Mouse (Mus musculus): ENCODE measurements around the gene Mapk14.
"Not testable (repeated sequence)": the region's sequence is repeated elsewhere in the genome, so short reads cannot be mapped to it uniquely, and the experiment has no call there.

The Mapk14 gene

GRCm38 (mm10) chr17:28698672-28699071, 7.5 kb downstream of the Mapk14 start:
- no peak for DNase-seq

GRCm38 (mm10) chr17:28699789-28700188, 8.7 kb downstream of the Mapk14 start:
- no peak for DNase-seq

DNA sequence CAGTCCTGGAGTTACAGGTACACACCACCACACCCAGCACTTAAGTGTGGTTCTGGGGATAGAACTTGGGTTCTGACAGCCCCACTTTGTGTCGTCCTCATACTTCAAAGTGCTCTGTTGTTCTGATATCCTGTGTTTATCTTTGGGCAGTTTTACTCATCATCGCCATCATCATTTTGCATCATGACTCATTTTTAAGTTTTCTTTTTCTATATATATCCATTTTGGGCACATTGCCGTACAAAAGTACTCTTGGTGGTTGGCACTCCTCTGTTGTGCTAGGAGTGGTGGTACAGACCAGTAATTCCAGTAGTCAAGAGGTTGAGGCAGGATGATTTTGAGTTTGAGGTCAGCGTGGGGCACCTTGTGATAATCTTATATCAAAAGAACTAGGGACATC, 10.0 kb downstream of the Mapk14 start:
- no peak for DNase-seq

- DNase-seq: no peak
Observed at GRCm38 (mm10) chr17:28701737-28702136, 10.6 kb downstream of the Mapk14 start.

DNA sequence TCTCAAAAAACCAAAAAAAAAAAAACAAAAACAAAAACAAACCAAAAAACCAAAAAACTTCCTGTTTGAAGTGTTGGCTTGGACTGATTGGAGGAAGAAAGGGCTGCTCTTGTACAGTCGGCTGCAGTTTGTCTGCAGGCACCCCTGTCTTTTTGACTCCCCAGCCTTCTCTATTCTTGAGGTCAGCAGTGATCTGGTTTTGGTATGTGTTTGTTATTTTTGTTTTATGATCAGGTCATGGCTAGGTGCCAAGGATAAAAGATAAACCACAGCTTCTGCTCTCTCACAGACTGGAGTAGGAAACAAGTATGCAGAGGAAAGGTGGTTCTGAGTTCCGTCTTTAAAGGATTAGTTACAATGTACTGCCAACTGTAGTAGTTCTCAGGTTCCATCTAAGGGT, 11.5 kb downstream of the Mapk14 start:
- DNase-seq: no peak

- no peak for DNase-seq
Observed at GRCm38 (mm10) chr17:28706697-28707096, 15.6 kb downstream of the Mapk14 start.

DNA sequence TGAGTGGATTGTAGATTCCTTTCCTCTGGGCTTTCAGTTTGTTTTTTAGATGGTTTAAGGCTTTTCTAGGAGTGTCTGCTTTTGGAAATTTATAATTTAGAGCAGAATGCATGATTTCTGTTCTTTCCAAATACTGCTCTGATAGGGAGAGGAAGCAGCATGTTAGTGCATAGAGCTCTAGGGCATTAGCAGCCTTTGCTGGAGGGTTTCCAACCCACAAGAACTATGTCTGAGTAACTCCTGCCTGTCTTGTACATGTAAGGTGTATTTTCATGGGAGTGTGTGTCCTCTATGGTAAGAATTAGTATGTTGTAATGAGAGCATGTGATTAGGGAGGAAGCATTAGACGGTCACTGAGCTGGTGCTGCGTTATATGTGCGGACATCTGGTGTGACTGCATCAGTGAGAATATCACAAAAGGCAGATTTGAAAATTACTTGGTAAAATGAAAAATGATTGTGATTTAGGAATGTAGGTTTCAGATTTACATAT, 16.1 kb downstream of the Mapk14 start:
- no peak for DNase-seq

DNA sequence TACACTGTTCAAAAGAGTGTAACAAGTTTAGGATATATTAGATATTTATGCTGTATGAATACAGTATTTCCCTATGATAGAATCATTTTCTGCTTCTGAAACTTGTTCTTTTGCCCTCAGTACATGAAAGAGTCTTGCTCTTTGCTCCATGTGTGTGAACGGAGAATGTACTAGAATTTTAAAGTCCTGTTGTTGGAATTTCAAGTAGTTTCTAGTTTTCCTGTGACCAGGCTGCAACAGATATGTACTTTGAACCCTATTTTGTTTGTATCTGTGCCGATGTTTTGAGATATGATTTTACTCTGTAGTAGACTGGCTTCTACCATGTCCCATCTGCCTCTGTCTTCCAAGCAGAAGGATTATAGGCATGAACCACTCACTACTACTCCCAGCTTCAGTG, 16.7 kb downstream of the Mapk14 start:
- no peak for DNase-seq

- DNase-seq: no peak
Observed at GRCm38 (mm10) chr17:28708989-28709388, 17.9 kb downstream of the Mapk14 start.

DNA sequence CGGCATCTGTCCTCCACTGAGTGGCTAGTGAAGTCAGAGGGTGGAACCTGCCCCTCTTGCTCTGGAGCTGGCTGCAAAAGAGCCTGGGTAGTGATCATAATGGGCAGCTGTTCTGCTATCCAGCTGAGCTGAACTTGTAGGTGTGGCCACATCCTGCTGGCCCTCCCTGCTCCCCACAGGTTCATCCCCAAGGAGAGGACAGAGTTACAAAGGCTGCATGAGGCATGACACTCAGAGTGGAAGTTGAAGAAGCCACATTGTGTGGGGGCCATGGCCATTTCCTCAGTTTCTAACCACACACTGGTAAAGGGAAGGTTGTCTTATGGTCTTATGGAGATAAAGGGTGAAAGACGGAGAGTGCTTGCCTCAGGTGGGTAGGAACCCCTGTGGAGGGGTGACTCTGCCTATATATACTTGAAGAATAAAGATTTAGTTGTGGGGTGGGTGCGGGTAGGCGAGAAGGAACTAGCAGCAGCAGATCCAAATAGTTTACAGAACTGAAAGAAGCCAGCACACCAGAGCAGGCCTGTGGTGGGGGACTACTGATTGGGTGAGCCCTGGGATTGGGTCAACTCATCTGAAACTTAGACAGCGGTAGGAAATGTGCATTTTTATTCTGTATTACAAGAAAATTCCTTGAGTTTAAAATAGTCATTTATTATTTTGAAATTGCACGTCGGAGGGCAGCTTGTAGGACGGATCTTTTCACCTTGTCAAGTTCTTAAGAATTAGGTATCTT, 18.6 kb downstream of the Mapk14 start:
- no peak for DNase-seq

GRCm38 (mm10) chr17:28710291-28710688, 19.2 kb downstream of the Mapk14 start:
- no peak for DNase-seq

- no peak for DNase-seq
Observed at GRCm38 (mm10) chr17:28711237-28711636, 20.1 kb downstream of the Mapk14 start.

- no peak for DNase-seq
Observed at GRCm38 (mm10) chr17:28712305-28712704, 21.2 kb downstream of the Mapk14 start.

- no peak for DNase-seq
Observed at GRCm38 (mm10) chr17:28714006-28714405, 22.9 kb downstream of the Mapk14 start.

- no peak for DNase-seq
Observed at GRCm38 (mm10) chr17:28715832-28716548, 24.9 kb downstream of the Mapk14 start.

DNA sequence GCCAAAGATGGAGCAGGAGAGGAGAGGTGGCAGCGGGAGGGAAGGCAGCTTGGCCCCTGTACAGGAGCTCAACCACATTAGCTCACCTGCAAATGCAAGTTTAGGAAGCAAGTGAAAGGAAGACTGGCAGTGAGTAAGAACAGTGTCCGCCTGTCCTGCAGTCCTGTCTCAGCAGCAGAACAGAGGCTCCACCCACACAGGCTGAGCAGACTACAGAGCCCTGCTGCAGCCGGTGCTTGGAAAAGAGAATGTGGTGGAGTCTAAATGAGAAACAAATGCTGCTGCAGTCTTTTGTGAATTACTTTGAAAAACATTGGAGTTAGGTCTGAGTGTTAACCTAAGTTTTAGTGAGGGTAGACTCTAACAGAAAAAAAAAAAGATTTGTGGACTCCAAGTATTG, 26.4 kb downstream of the Mapk14 start:
- no peak for DNase-seq

DNA sequence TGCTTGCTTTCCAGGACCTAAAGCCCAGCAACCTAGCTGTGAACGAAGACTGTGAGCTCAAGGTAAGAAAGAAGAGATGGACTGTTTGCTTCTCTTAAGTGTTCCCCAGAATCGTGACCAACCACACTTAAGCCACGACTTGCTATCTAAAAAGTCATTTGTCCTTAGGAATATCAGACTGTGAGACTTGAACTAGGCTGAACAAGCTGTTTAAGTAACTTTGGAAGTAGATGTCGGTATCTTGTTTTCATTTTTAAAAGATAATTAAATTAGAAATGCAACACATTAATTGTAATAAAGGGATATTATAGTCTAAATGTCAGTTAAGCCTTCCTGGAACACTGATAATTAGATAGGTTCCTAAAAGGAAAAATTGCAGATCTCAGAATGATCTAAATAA, 34.7 kb downstream of the Mapk14 start, which contains the start of gene AC170998.1:
Gene AC170998.1, plus strand, starts transcription at position 301 of the 400 bp plus-strand sequence.
- no peak for DNase-seq

DNA sequence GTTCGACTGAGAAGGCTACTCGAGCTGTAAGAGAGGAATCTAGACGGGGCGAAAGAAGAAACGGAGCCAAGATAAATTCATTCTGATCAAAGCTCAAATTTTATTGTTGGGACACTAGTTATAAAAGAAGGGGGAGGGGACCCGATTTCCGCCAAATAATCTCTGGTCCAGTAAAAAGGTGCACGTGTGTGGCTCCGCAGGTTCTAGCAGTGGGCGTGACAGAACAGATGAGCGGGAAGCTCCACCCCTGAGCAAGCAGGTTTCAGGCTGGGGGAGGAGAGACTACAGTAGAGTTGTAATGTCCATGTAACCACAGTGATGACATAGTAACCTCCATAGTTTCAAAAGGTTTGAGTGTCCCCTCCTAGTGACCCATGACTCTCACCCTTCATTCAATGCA, 36.4 kb downstream of the Mapk14 start:
- not testable (repeated sequence) for DNase-seq

- no peak for DNase-seq
Observed at GRCm38 (mm10) chr17:28735317-28736105, 44.4 kb downstream of the Mapk14 start.

- DNase-seq: no peak
Observed at GRCm38 (mm10) chr17:28736486-28736885, 45.4 kb downstream of the Mapk14 start.

- no peak for DNase-seq
Observed at GRCm38 (mm10) chr17:28737973-28738372, 46.8 kb downstream of the Mapk14 start.

GRCm38 (mm10) chr17:28739244-28739643, 48.1 kb downstream of the Mapk14 start:
- no peak for DNase-seq

- peak; percentile 63 for DNase-seq
Observed at GRCm38 (mm10) chr17:28743145-28743866, 52.2 kb downstream of the Mapk14 start.
